Mouse (Mus musculus): Measurements from ENCODE around the gene Rbm20. TPM values are rescaled to one million over a fixed set of nuclear protein-coding genes. Genes with fewer than 3 reads are reported as not detected.

Rbm20 gene
- polyA plus RNA-seq, 1 experiment from 2014 or later = 2.7 TPM

DNA sequence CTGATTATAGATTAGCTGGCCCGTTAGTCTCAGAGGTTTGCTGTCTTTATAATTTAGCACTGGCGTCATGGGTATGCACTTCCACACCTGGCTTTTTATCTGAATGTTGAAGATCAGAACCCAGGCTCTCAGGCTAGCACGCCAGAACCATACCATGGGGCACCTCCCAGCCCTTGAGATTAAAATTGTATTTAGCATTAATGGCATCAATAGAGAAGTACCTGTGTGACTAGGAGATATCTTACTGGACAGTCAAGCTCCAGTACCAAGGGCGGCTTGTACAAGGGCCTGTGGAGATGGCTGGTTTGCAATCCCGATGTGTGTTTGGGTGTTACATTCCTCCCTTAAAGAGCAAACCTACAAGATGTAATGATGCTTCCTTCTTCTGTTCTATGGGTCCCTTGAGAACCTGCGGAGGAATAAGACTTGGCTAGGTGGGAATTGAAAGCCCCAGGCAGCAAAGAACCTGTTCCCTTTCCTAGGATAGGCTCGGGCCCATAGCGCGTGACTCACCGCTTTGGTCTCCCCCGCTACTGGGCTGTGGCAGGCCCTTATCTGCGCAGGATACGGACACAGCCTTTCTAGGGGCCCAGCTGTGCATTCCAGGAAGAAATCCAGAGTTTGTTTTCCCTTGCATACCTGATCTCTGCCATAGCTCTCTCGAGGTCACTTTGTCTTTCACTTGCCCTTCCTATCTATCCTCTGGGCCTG lies 111.7 kb downstream of the Rbm20 start:
- H3K4me2 ChIP-seq (ENCODE audit: low read depth, severe bottlenecking) = no peak overlapping the region
- no peaks in the 10 kb centered on the region for H3K36me3 ChIP-seq (ENCODE audit: control insufficient read depth, insufficient read depth, low read length)
- no peak for ATAC-seq (ENCODE audit: insufficient number of reproducible peaks, low FRiP score, low TSS enrichment, low read depth)
- DNase-seq (ENCODE audit: low spot score) = no peak
- no peaks in the 10 kb centered on the region for H3K9me3 ChIP-seq (ENCODE audit: control insufficient read depth, low read length)
- 90% methylated on average over 14 of the region's 14 CpGs for WGBS
- H3K27ac ChIP-seq (replicated peaks; ENCODE audit: low read depth, low read length) = no peak overlapping the region
- no peaks in the 10 kb centered on the region for H3K27me3 ChIP-seq (ENCODE audit: control insufficient read depth, insufficient read depth, low read length)
- H3K4me1 ChIP-seq (ENCODE audit: control insufficient read depth, insufficient read depth, low read length) = no peaks in the 10 kb centered on the region
- no peak overlapping the region for H3K9ac ChIP-seq (ENCODE audit: low read length)
- no peak overlapping the region for H3K4me3 ChIP-seq (ENCODE audit: low read depth, low read length)

DNA sequence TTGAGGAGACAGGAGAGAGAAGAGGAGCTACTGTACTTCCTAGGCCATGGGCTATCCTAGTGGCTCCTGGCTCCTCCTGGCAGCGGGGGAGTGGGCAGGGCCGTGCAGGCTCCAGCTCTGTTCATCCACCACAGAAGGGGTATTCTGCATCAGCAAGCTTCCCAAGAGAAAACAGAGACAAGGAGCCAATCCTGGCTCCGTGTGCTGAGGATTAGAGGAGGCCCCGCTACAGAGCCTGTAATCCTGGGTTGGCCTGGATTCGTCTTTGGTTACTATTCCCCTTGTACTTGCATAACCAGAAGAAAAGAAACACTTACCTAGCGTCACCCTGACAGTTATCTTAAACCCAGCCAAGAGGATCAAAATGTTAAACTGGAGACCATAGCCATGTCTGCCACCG lies 112.5 kb downstream of the Rbm20 start:
- 77% methylated on average over 7 of the region's 7 CpGs for WGBS
- H3K4me3 ChIP-seq (ENCODE audit: low read depth, low read length) = no peak overlapping the region
- no peak overlapping the region for H3K9ac ChIP-seq (ENCODE audit: low read length)
- DNase-seq (ENCODE audit: low spot score) (no peak), ATAC-seq (ENCODE audit: insufficient number of reproducible peaks, low FRiP score, low TSS enrichment, low read depth) (no peak)
- H3K4me1 ChIP-seq (ENCODE audit: control insufficient read depth, insufficient read depth, low read length) = no peaks in the 10 kb centered on the region
- H3K36me3 ChIP-seq (ENCODE audit: control insufficient read depth, insufficient read depth, low read length) = no peaks in the 10 kb centered on the region
- H3K9me3 ChIP-seq (ENCODE audit: control insufficient read depth, low read length) = no peaks in the 10 kb centered on the region
- no peak overlapping the region for H3K4me2 ChIP-seq (ENCODE audit: low read depth, severe bottlenecking)
- H3K27ac ChIP-seq (replicated peaks; ENCODE audit: low read depth, low read length) = no peak overlapping the region
- no peaks in the 10 kb centered on the region for H3K27me3 ChIP-seq (ENCODE audit: control insufficient read depth, insufficient read depth, low read length)

DNA sequence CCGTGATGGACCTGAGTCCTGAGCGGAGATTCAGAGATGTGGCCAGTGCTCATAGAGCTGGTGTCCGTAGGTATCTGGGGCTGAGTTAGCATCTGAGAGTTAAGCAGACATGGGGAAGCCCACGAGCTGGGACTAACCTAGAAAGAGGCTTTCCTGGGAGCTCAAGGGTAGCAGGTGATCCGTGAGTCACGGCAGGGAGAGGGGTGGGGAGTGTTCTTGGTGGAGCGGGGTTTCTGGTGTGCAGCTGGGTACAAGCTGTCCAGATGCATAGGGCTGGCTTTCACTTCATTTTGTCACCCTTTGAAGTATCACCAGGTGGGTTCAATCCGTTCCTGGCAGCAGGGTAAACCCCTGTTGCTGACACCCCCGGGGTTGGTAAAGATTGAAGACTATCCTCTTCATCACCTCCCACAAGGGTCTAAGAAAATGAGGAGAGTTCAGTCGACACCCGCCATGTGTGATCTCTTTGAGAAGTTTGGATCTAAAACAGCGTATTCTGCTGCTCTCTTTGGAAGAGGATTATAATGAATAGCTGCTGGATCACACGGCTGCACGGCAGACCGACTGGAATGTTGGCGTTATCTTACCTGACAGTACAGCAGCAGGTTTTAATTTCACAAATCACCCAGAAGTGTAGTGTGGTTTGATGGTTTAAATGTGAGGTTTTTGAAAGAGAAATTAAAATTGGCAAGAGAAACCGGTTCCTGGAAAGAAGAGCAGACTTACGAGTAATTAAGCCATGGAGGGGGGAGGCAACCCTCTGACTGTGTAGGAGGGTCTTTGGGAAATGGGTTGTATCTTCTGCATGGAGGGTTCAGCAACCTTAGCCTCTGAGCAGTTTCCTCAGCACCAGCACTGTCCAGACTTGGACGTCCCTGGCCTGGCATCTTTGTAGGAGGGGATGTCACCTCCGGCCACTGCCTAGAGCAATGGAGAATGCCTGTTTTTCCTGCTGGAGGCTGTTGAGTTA lies 114.9 kb downstream of the Rbm20 start:
- H3K4me1 ChIP-seq (ENCODE audit: control insufficient read depth, insufficient read depth, low read length) = no peaks in the 10 kb centered on the region
- no peaks in the 10 kb centered on the region for H3K36me3 ChIP-seq (ENCODE audit: control insufficient read depth, insufficient read depth, low read length)
- H3K9ac ChIP-seq (ENCODE audit: low read length) = no peak overlapping the region
- H3K27ac ChIP-seq (replicated peaks; ENCODE audit: low read depth, low read length) = no peak overlapping the region
- H3K4me3 ChIP-seq (ENCODE audit: low read depth, low read length) = no peak overlapping the region
- no peak overlapping the region for H3K4me2 ChIP-seq (ENCODE audit: low read depth, severe bottlenecking)
- H3K9me3 ChIP-seq (ENCODE audit: control insufficient read depth, low read length) = no peaks in the 10 kb centered on the region
- DNase-seq (ENCODE audit: low spot score) = peak; percentile 35
- 0 out of 2 replicates have a peak, but pooled peaks have one; percentile 27 for ATAC-seq (ENCODE audit: insufficient number of reproducible peaks, low FRiP score, low TSS enrichment, low read depth)
- WGBS = 58% methylated on average over 20 of the region's 20 CpGs
- no peaks in the 10 kb centered on the region for H3K27me3 ChIP-seq (ENCODE audit: control insufficient read depth, insufficient read depth, low read length)

DNA sequence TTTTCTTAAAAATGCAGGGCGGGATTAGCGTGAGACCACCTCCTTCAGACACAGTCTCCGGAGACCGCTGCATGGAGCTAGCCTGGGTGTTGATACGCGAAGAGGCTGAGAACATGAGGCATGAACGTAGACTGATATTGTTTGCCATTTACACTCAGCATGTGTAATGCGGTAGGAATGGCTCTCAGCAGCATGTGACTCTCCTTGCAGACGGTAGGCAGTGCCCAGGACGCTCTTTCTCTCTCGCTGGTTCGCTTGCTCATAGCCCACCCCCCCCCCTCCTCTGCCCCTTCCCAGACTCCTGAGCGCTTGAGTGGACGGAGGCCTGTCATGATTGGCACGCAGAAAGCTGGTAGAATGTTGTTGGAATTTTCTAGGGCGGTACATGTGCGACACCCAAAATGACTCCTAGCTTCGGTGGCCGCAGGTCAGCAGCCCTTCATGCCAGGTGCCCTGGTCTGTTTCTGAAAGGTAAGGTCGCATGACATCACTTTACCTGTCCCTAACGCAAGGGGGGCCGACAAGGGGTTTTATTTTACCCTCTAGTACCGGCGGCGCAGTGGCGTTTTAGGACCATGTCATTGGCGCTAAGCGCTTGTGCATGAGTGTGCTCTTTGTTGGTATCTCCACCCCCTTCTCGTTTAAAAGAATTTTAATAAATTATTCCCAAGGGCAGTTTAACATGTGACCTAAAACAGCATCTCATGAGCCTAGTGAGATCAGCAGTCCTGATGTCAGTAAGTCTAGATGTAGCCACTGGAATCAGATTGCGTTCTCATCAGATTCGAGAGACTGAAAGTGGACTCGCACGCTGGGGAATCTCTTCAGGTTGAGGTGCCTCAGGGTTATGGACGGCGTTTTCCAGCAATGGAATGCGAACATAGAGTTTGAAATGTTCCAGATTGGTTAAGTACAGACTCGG lies 116.1 kb downstream of the Rbm20 start:
- Histone ChIP-seq H3K4me3 (ENCODE audit: low read depth, low read length) (no peak overlapping the region), H3K9ac (ENCODE audit: low read length) (no peak overlapping the region), H3K36me3 (ENCODE audit: control insufficient read depth, insufficient read depth, low read length) (no peaks in the 10 kb centered on the region), H3K27me3 (ENCODE audit: control insufficient read depth, insufficient read depth, low read length) (no peaks in the 10 kb centered on the region), H3K27ac (replicated peaks; ENCODE audit: low read depth, low read length) (no peak overlapping the region), H3K4me1 (ENCODE audit: control insufficient read depth, insufficient read depth, low read length) (no peaks in the 10 kb centered on the region), H3K9me3 (ENCODE audit: control insufficient read depth, low read length) (no peaks in the 10 kb centered on the region), H3K4me2 (ENCODE audit: low read depth, severe bottlenecking) (no peak overlapping the region)
- DNase-seq (ENCODE audit: low spot score) (no peak), ATAC-seq (ENCODE audit: insufficient number of reproducible peaks, low FRiP score, low TSS enrichment, low read depth) (no peak)
- WGBS = 87% methylated on average over 37 of the region's 37 CpGs

DNA sequence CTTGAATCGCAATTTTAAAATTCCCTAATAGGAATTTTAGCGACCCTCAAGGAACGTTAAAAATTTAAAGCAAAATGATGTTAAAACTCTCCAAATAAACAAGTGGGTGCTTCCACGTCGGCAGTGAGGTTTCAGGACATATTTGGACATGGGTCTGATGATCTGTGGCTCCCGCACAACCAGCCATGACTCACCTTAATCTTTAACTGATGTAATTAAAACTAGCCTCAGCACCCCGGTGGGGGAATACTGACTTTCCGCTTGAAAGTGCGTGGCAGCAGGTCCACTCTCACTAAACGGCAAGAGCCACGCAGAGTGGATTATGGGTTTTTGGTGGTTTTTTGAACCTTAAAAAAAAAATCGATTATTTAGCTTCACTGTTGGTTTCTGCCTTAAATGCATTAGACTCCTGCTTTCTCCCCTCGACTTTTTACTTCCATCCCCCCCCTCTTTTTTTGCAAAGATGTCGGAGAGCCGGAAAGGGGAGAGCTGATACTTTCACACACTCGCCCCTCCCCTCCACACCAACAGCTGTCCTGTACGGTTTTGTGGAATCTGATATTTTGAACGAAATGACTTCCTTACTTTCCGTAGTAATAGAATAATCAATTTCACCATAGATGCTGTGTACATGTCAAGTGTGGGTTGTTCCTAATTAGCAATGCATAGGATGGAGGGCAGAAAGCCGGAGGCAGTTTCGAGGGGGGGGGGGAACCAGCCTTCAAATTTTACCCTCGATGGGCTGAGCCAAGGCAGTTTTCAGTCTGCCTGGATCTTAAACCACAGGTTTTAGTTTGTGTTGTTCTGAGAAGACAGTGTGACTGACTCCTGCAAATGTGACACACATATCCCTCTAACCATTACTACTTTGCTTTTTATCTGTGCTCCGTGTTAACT lies 117.1 kb downstream of the Rbm20 start:
- H3K4me3 ChIP-seq (ENCODE audit: low read depth, low read length) = no peak overlapping the region
- H3K36me3 ChIP-seq (ENCODE audit: control insufficient read depth, insufficient read depth, low read length) = no peaks in the 10 kb centered on the region
- no peaks in the 10 kb centered on the region for H3K27me3 ChIP-seq (ENCODE audit: control insufficient read depth, insufficient read depth, low read length)
- 79% methylated on average over 23 of the region's 23 CpGs for WGBS
- no peak for DNase-seq (ENCODE audit: low spot score)
- no peaks in the 10 kb centered on the region for H3K4me1 ChIP-seq (ENCODE audit: control insufficient read depth, insufficient read depth, low read length)
- H3K9ac ChIP-seq (ENCODE audit: low read length) = no peak overlapping the region
- no peak for ATAC-seq (ENCODE audit: insufficient number of reproducible peaks, low FRiP score, low TSS enrichment, low read depth)
- H3K4me2 ChIP-seq (ENCODE audit: low read depth, severe bottlenecking) = no peak overlapping the region
- H3K27ac ChIP-seq (replicated peaks; ENCODE audit: low read depth, low read length) = no peak overlapping the region
- no peaks in the 10 kb centered on the region for H3K9me3 ChIP-seq (ENCODE audit: control insufficient read depth, low read length)

DNA sequence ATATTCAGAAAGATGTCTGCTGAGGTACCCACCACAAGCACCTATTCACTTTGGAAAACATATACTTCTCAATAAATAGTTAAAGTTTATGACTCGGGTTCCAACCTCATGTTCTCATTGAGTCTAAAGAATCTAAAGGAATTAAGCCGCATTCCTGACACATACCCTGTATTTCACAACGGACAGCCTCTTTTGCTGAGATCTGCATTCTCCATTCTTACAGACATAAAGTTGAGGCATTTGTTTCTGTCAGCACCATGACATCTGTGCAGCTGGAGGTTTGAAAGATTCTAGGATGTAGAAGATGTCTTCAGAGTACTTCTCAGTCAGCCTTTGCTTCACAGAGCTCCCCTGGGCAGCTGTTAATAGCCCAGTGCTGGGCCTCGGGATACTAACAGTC lies 117.9 kb downstream of the Rbm20 start:
- Histone ChIP-seq H3K4me1 (ENCODE audit: control insufficient read depth, insufficient read depth, low read length) (no peaks in the 10 kb centered on the region), H3K9ac (ENCODE audit: low read length) (no peak overlapping the region), H3K9me3 (ENCODE audit: control insufficient read depth, low read length) (no peaks in the 10 kb centered on the region), H3K4me2 (ENCODE audit: low read depth, severe bottlenecking) (no peak overlapping the region), H3K36me3 (ENCODE audit: control insufficient read depth, insufficient read depth, low read length) (no peaks in the 10 kb centered on the region), H3K27ac (replicated peaks; ENCODE audit: low read depth, low read length) (no peak overlapping the region), H3K27me3 (ENCODE audit: control insufficient read depth, insufficient read depth, low read length) (no peaks in the 10 kb centered on the region), H3K4me3 (ENCODE audit: low read depth, low read length) (no peak overlapping the region)
- DNase-seq (ENCODE audit: low spot score) (no peak), ATAC-seq (ENCODE audit: insufficient number of reproducible peaks, low FRiP score, low TSS enrichment, low read depth) (no peak)
- 80% methylated on average over 4 of the region's 4 CpGs for WGBS

DNA sequence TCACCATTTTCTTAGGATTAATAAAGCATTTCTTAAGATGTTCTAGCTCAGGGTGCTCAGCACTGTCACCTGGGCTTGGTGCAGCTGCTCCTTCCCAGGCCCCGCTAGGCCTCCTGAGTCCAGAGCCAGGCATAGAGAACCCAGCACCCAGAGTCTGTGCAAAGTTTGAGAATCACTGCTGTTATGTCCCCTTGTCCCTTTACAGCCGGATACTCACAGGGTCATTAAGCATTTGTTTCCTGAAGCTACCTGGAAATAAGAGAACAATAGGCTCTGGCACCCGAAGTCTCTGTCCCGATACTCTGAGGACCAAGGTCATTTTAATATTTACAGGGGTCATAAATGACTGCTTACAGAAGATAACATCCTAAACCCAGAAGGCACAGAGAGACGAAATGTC lies 118.9 kb downstream of the Rbm20 start:
- no peaks in the 10 kb centered on the region for H3K36me3 ChIP-seq (ENCODE audit: control insufficient read depth, insufficient read depth, low read length)
- 83% methylated on average over 5 of the region's 5 CpGs for WGBS
- H3K27me3 ChIP-seq (ENCODE audit: control insufficient read depth, insufficient read depth, low read length) = no peaks in the 10 kb centered on the region
- DNase-seq (ENCODE audit: low spot score) (no peak), ATAC-seq (ENCODE audit: insufficient number of reproducible peaks, low FRiP score, low TSS enrichment, low read depth) (no peak)
- no peak overlapping the region for H3K4me2 ChIP-seq (ENCODE audit: low read depth, severe bottlenecking)
- no peaks in the 10 kb centered on the region for H3K4me1 ChIP-seq (ENCODE audit: control insufficient read depth, insufficient read depth, low read length)
- no peaks in the 10 kb centered on the region for H3K9me3 ChIP-seq (ENCODE audit: control insufficient read depth, low read length)
- H3K9ac ChIP-seq (ENCODE audit: low read length) = no peak overlapping the region
- no peak overlapping the region for H3K27ac ChIP-seq (replicated peaks; ENCODE audit: low read depth, low read length)
- H3K4me3 ChIP-seq (ENCODE audit: low read depth, low read length) = no peak overlapping the region

Measured in limb, embryonic 11.5 days (tissue).